In the genomic region with DNA sequence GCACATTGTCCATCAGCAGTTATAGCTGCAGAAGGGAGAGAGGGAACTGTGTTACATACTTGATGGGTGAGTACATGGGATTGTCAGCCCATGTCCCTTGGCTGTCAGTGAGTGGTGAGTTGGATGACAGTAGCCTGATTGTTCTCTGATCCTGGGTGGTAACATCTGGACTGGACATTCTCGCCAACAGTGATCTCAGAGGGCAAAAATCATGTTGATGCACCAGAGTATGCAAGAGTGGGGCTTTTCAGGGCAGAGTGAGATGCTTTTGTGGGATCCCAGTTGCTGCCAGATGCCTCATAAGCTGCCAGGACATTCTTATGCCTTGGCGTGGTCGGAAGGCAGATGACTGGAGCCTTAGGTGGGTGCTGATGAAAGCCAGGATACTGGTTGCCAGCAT, we compare ENCODE assay signal across 10 mouse cellular contexts.
DNase-seq lines count a peak whose midpoint lies in the region; ATAC-seq lines count a peak whose summit lies in the region.
"Had no signal": no experiment of that assay in that cellular context is flagged by ENCODE, and none has a peak within 500 bp of the region (broad histone marks: within the 10 kb centered on the region; RNA-seq: fewer than 3 reads in every experiment).

No protein-coding gene starts in this region.

- no peak overlapping the region for H3K4me2 ChIP-seq in hindbrain, embryonic 13.5 days
- H3K4me2 ChIP-seq: embryonic facial prominence, embryonic 12.5 days had no signal

- no peaks in the 10 kb centered on the region for H3K9me3 ChIP-seq in hindbrain, embryonic 13.5 days
- H3K9me3 ChIP-seq: embryonic facial prominence, embryonic 12.5 days had no signal

- WGBS in hindbrain, embryonic 13.5 days, result 80% methylated on average over 3 of the region's 3 CpGs

- no peak for ATAC-seq in activated CD4-positive, CD25-positive, alpha-beta regulatory T cell, adult 4 months
- ATAC-seq in hindbrain, embryonic 13.5 days (ENCODE audit: low FRiP score), result no peak

- intact Hi-C loops in left cerebral cortex, postnatal 36 days (cut with DNase I), result no loop called here
- intact Hi-C loops in heart, postnatal 36 days (cut with DNase I), result no loop called here

- H3K27me3 ChIP-seq in hindbrain, embryonic 13.5 days, result no peaks in the 10 kb centered on the region
- H3K27me3 ChIP-seq: embryonic facial prominence, embryonic 12.5 days had no signal

- H3K27ac ChIP-seq in hindbrain, embryonic 13.5 days, result no peak overlapping the region
- H3K27ac ChIP-seq: embryonic facial prominence, embryonic 12.5 days; macrophage had no signal

- peak; percentile 24 for DNase-seq in adrenal gland, adult 2 months
- DNase-seq in adrenal gland, postnatal 4 days (ENCODE audit: low spot score in 2 of 2), result no peak
- DNase-seq in left cerebral cortex, adult 9 months (ENCODE audit: low spot score in 2 of 2), result peak; percentile 35 to 63
- no peak for DNase-seq in left cerebral cortex, postnatal 36 days (ENCODE audit: low spot score in 2 of 2)
- peak; percentile 31 to 34 for DNase-seq in heart, postnatal 36 days
- no peak for DNase-seq in kidney, postnatal 10 days

- H3K4me3 ChIP-seq in hindbrain, embryonic 13.5 days, result no peak overlapping the region
- H3K4me3 ChIP-seq: embryonic facial prominence, embryonic 12.5 days had no signal

- H3K4me1 ChIP-seq in hindbrain, embryonic 13.5 days (replicated peaks), result peaks cover 7% of the 10 kb centered on the region; the same call in 1 of the 2 replicates
- H3K4me1 ChIP-seq: embryonic facial prominence, embryonic 12.5 days had no signal

- no peak overlapping the region for H3K9ac ChIP-seq in hindbrain, embryonic 13.5 days
- H3K9ac ChIP-seq: embryonic facial prominence, embryonic 12.5 days had no signal

- no peaks in the 10 kb centered on the region for H3K36me3 ChIP-seq in hindbrain, embryonic 13.5 days
- H3K36me3 ChIP-seq: embryonic facial prominence, embryonic 12.5 days had no signal

Comparison
In these comparisons a context has a peak if more than half of its experiments do, and no peak if none do; other contexts are left out.
1. DNase-seq: peak in adrenal gland, adult 2 months (single experiment), left cerebral cortex, adult 9 months (2 of 2) and heart, postnatal 36 days (2 of 2); none in adrenal gland, postnatal 4 days (0 of 2), left cerebral cortex, postnatal 36 days (0 of 2) and kidney, postnatal 10 days (single experiment).